26 mouse cellular contexts compared by ENCODE assay signal in the genomic region with DNA sequence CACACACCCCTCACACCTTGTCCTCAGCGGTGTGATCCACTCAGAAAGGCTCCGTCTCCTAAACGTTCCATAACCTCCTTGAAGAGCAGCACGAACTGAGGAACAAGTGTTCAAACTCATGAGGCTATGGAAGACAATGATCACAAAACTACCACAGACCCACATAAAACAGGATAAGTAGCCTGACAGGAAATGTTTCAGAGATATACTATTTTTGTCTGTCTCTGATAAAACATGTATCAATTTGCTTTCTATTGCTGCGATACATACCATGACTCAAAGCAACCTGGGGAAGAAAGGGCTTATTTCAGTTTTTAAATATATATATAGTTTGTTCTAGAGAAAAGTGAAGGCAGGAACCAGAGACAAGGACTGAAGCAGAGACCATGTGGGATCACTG.
"Had no signal": no experiment of that assay in that cellular context is flagged by ENCODE, and none has a peak within 500 bp of the region (broad histone marks: within the 10 kb centered on the region; RNA-seq: fewer than 3 reads in every experiment).

No protein-coding gene starts in this region.

- ATAC-seq: hindbrain, postnatal 0 days; intestine, embryonic 15.5 days; intestine, postnatal 0 days had no signal

- H3K4me3 ChIP-seq: heart, adult 2 months; heart, embryonic 13.5 days; heart, embryonic 15.5 days; hindbrain, embryonic 13.5 days; hindbrain, embryonic 15.5 days; intestine, embryonic 15.5 days; layer of hippocampus, adult 2 months; limb, embryonic 13.5 days; limb, embryonic 15.5 days; liver, embryonic 13.5 days; liver, embryonic 15.5 days had no signal

- H3K27me3 ChIP-seq: hindbrain, embryonic 13.5 days; hindbrain, embryonic 15.5 days; intestine, embryonic 15.5 days; limb, embryonic 13.5 days; limb, embryonic 15.5 days; liver, embryonic 13.5 days; liver, embryonic 15.5 days had no signal

- DNase-seq: gastrocnemius, postnatal 14 days; gastrocnemius, postnatal 36 days; heart, adult 11 months; heart, adult 2 months; heart, postnatal 14 days; heart, postnatal 36 days; kidney, adult 18-20 months; kidney, adult 8-10 months; kidney, postnatal 10 days; kidney, postnatal 25 days; kidney, postnatal 4 days; layer of hippocampus, adult 9-11 months; layer of hippocampus, postnatal 36 days; left cerebral cortex, postnatal 4 days; liver, embryonic 13.5 days had no signal

- H3K36me3 ChIP-seq: heart, embryonic 13.5 days; heart, embryonic 15.5 days; hindbrain, embryonic 13.5 days; hindbrain, embryonic 15.5 days; intestine, embryonic 15.5 days; limb, embryonic 13.5 days; limb, embryonic 15.5 days; liver, embryonic 13.5 days; liver, embryonic 15.5 days had no signal

- H3K4me1 ChIP-seq: hindbrain, embryonic 13.5 days; hindbrain, embryonic 15.5 days; intestine, embryonic 15.5 days; limb, embryonic 15.5 days had no signal

- H3K9me3 ChIP-seq: heart, embryonic 13.5 days; heart, embryonic 15.5 days; hindbrain, embryonic 13.5 days; hindbrain, embryonic 15.5 days; intestine, embryonic 15.5 days; limb, embryonic 13.5 days; limb, embryonic 15.5 days; liver, embryonic 13.5 days; liver, embryonic 15.5 days had no signal
